Mouse (Mus musculus) lung, postnatal 4 days (tissue): Measurements from ENCODE around the gene Etv6.
A peak's percentile ranks its signal among the peaks of the same experiment; 100 is the strongest.

ENCODE experiments used
- DNase-seq, 2 experiments: peaks; one replicate each; pipeline ENCODE4 v3.0.0; 2021

Etv6 gene

DNA sequence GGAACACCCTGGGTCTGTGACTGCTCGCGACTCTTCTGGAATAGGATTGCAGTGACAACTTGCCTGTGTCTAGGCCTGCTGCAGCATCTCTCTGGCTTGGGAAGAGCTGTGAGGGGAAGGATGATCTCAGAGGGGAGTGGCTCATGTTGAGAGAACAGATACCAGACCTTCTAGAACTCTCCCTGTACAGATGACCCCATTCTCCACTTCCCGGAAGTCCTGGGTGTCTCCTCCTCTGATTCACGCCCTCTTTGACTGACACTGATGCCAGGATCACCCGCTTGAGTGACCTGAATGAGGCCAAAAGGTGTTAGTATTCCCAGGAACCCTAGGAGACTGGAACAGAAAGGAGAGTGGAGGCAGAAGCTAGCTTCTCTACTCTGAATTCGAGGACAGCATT lies 137.9 kb downstream of the Etv6 start:
- peak in 1 of 2 experiments; percentile 32 for DNase-seq

DNA sequence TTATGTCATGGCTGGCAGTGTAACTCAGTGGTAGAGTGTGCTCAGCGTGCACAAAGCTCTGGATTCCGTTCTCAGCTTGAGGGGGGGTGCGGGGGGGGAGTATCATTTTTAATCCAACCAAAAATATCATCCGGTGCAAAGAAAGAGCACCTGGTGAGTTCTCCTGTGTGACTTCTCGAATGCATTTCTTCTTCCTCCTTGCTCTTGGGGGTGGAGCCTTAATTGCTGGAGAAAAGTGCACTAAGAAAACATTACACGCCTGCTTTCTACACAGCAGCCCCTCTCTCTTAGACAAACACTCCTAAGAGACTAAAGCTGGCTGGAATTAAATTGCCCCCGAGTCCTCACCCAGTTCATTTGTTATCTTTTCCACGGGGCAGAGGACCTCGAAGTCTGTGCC lies 139.6 kb downstream of the Etv6 start:
- no peak for DNase-seq

DNA sequence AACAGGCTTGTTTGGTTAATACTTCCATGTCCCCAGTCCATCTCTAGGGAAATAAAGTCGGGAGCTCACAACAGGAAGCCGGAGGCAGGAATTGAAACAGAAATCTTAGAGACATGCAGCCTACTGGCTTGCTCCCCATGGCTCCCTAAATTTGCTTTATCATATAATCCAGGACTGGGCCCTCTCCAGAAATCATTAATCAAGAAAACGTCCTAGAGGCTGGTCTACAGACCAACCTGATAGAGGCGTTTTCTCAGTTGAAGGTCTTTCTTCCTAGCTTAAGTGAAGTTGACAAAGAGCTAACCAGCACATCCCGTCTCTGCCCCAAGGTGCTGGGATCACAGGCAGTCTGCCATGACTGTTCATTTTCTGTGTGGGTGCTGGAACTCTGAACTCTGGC lies 141.7 kb downstream of the Etv6 start:
- no peak for DNase-seq

DNA sequence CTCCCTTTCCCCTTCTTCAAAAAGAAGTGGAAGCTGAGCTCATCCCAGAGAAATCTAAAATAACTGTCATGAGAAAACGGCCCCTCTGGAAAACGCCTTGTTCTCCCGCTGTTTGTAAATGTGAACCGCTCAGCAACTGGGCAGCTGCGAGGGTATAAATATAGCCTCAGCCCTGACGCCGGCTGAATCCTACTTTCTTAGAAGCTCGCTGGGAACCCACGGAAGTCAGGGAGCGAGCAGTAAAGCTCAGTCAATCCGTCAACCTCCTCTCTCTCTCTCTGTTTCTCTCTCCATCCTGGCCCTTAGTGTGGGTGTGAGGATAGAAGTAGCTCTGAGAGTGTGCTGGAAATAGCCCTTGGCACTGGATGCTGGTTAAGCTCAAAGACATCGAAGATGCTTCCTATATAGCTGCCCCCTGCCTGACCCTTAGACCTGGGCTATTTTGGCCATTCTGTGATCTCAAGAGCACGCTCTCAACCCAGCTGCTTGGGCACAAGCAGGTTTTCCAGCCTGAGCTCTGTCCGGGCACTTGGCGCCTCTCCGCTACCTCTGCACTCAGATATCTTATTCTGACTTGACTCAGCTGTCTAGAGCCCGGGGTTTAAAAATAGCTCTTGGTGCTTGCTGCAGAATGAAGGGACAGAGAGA lies 146.9 kb downstream of the Etv6 start:
- DNase-seq, result peak in 1 of 2 experiments; percentile 50

DNA sequence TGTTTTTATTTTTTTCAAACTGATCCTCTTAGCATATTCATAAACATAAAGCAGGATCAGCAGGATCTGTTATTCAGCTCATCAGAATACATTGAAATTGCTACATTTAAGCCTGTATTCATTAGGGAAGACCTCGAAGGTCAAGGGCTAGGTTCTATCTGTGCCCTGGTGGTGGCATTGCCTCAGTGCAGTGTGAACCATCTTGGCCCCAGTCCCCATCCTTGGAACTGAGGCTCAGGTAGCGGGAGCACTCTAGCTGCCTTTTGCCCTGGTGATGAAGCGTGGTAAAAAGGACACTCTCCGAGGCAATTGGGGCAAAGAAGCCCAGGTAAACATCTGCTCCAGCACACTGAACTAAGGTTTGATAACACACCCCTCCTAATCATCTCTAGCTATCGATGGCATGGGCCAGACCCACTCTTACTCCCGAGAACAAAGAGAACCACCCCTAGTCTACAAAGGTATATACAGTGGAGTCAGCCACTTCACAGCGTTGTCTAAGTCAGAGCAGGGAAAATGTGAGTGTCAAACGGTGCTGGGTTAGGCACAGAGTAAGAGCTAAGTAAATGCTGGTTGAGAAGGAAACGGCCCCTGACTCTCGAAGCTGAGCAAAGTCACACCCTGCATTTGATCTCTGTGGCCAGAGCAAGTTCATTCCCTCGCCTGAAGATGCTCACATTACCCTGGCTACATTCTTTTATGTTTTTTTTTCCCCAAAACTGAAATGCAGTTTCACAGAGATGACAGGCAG lies 148.3 kb downstream of the Etv6 start:
- no peak for DNase-seq

DNA sequence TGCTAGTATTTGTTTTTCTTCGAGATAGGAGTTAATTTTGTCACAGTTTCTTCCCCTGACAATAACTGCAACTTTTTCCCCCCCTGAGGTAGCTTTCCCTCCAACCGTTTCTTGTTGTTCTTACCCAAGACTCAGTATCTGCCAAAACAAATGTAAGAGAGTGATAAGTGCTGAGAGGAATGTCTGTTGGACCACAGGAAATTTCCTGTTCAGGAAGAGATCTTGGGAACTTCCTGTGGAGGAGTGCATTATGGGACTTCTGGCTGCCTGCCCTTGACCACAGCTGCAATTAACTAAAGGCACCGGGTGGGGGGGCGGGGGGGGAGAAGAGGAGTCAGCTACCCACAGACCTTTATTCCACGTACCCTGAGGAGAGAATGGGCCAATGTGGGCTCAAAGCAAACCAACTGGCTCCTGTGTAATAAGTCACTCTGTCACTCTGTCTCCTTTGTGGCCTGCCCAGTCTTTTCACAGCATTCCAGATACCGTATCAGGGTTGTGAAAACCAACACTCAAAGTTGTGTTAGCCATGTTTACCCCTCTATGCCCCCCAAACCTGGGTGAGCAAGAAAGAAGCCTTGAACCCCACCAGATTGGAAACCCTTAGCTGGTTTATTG lies 150.9 kb downstream of the Etv6 start:
- DNase-seq, result peak; percentile 76 to 80

DNA sequence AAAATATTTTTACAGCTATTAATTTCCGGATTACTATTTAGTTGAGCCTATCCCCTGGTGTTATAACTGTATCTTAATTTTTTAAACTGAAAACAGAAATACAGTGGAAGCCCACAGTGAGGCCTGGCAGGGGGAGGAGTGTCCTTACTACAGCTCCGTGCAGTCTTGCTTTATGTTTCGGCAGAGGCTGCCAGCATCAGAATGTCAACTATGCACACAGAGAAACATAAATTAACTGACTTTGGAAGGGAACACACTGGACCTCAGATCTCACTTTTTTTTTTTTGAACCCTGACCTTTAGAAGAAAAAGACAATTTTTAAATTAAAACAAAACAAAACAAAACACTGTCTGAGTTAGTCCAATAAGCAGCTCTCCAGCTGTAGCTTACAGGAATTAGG lies 153.2 kb downstream of the Etv6 start:
- peak in 1 of 2 experiments; percentile 72 for DNase-seq

DNA sequence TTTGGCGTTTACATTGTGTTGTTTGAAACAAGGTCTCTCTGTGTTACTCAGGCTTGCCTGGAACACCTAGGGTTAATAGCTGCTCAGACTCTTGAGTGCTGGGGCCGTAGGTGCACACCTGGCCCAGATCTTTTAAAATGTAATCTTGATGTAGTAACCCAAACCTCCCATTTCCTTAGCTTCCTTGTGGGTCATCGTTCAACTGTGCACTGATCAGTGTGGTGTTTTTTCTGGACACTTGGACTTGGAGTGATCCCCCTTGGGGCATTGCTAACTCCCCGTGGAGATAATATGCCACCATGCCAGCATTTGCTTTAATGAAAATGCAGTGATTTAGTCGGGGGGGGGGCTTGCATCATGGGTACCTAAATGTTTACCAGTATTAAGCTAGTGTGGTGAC lies 153.7 kb downstream of the Etv6 start:
- DNase-seq, result no peak

DNA sequence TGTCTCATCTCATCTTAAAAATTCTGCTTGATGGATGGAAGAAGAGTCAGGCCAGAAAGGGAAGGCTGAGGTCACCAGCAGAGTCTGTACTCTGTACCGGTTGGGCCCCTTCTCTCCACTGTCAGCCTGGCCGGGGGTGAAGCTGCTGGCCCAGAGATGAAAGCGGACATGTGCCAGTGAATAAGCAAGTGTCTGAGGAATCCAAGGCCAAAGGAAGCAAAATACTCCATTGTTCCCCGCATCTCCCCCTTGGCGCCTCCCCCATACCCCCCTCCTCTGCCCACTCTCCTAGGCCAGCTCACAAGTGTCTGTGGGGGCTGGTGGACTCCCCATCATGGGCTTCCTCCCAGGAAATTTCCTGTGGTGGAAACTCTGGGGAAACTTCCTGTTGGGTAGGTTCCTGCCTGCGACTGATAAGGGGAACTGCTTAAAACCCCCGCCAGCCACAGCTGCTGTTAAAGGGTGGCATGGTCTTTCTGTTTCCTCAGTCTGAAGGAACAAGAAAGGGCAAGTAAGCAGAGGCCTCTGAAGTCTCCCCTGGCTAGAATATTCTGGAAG lies 154.2 kb downstream of the Etv6 start:
- peak; percentile 66 to 79 for DNase-seq

DNA sequence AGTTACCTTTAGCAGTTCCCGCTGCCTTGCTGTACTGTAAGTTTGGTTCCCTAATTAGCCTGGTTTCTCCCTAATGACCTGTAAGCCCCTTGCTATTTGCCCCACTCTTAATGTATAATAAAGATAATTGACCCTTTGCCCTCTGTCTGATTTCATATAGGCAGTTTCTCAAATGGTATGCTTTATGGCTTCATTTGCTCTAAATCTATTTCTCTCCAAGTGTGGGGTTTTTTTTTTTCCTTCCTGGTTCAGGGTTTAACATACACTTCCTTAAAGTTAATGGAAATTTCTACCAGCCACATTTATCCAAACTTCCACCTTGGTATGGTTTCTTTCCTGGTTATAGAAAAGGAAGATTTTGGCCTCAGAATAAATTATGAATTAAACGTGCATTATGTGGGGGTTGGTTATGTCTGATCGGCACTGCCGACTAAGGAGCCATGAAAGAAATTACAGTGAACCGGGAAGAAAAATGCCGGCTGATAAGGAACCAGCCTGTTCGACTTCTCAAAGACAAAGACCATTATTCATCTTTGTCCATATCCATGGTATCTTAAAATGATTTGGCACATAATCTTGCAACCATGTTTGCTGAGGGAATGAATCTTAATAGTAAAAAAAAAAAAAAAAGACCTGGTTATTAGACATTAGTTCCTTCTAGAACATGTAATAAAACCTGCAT lies 155.2 kb downstream of the Etv6 start:
- DNase-seq, result no peak

DNA sequence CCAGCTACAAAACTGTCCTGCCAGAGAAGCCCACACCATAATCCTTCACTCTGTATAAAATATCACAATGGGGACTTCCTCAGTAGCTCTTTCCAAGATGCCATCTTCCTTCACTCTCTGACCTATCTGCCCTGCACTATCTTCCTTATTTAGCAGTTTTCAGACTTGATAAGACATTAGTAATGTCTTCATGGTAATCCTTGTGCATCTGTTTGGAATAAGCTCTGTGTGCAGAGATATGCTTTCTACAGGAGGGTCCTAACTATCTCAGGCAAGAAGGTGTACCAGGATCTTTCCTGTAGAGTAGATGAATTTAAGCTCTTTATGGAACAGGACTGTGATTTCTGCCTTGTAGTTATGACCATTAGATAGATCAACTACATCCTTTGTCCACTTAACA lies 157.2 kb downstream of the Etv6 start:
- DNase-seq, result no peak

DNA sequence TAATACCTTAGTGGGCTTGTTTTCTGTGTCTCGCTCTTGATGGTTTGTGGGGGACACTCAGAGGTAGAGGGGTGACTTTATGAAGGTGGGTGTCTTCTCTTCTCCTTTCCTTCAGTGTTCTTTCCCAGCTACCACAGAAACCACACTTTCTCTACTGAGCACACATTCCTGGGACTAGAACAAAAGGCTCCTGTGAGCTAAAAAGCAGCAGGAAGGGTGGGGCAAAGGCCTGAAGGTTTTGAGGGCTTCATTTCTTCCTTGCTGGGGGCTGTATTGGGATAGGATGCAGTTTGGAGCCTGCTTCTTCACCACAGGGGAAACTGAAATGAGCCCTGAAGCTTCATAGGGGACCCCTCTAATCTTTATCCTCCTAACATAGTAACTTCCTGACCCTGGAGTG lies 164.4 kb downstream of the Etv6 start:
- no peak for DNase-seq

DNA sequence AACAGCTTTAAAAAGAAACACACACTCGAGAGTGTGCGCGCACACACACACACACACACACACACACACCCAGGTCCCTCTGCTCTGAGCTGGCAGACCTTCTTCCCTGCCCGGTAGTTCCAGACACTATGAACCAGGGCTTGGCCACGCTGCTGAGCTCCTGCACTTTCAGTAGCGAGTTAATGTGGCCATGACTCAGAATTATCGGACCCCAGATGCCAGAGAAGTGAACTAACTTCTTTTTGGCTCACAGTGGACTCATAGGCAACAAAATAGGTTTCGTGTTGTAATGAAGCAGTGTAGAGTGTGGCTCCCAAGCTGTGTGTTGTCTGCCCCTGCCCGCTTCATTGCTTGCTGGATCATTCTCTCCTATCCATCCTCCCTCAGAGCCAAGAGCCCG lies 165.1 kb downstream of the Etv6 start:
- no peak for DNase-seq

DNA sequence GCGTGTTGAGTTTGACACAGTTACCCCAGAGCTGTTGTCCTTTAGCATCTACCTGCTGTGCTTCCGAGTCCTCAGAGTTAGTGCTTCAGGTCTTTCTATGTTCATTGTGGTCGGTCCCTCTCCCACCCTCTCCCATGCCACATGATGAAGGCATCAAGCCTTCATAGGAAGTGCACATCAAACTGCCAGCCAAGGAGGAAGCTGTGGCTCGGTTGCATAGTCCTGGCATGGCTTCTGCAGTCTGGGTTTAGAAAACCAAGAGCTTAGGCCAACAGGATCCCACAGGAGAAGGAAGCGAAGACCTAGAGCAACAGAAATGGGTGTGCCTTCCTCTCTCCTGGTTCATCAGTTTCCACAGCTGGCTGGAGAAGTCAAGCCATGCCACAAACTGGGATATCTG lies 166.7 kb downstream of the Etv6 start:
- no peak for DNase-seq

DNA sequence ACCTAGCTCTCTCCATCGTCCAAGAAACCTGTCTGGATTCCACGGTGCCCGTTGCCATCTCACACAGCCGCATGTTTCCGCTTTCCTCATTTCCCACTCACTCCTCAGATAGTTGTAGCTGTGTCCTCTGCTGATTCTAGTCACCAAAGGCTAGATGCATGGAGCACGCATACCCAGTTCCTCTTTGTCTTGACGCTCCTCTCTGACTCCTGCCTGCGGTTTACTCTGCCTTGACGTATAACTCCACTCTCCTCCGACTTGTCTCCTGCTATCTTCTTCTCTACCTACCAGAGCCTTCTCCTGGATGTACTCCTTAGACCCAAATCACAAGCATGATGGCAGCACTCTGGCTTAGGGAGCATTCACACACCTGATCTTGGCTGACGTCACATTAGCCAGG lies 169.7 kb downstream of the Etv6 start:
- no peak for DNase-seq

DNA sequence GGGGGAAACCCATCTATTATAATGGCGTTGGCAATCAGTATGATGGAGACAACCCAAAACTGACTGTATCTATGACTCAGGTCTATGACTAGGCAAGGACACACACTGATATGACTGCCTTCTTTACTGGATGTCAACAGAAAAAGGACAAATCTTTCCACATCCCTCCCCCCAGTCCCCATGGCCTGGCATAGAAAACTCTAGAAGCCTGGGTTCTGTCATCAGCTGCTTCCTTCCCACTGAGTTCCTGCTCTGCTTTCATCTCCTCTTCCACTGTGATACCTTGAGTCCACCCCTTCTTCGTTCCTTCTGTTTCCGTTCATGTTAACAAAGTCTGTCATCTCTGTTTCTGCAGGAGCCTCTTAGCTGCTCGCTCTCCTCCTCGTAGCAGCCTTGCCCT lies 170.2 kb downstream of the Etv6 start:
- no peak for DNase-seq

DNA sequence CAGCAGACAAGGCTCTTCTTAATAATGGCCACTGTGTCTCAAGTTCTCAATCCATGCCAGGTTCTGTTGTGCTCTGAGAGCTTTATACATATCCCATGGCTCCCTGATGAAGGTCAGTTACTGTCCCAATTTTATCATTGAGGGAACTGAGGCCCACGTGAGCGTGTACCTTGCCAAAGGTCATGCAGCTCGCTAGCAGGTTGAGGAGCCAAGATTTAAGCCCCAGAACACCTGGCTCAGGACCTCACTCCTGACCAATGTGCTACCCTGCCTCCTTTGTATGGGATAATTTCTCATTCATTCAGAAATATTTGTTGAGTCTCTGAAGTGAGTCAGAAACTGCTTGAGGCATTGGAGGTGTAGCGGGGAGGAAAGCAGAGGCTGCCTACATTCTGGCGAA lies 170.8 kb downstream of the Etv6 start:
- DNase-seq, result no peak

DNA sequence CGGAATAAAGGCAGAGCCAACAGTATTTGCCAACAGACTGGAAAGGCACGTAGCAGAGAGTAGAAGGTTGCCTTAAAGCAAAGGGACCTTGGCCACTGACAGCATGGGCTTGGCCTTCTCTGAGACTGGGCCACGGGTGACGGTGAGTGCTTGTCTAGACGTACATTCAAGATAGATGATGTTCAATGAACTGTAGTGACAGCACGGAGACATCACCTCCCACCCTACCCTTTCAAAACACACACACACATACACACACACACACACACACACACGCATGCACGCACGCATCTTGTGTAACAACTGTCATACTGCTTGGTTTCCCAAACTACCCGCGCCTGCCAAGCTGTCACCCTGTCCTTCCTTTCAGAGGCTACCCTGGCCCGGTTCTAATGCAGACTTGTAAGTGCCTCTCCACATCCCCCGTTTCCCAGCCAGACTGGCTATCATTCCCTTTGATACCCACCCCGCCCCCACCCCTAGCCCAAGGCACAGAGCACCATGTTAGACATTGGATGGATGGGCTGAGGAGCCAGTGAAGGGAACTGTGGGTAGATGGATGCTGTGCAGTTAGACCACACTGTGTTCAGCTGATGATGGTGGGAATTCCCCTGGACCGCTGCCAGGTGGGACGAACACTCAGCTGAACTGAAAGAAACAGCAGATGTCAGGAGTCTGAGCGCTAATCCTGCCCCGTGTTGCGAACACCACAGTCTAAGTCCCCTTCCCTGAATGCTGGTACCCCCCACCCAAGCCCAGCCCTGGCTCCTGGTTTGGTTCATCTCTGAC lies 172.1 kb downstream of the Etv6 start:
- peak; percentile 71 to 84 for DNase-seq

DNA sequence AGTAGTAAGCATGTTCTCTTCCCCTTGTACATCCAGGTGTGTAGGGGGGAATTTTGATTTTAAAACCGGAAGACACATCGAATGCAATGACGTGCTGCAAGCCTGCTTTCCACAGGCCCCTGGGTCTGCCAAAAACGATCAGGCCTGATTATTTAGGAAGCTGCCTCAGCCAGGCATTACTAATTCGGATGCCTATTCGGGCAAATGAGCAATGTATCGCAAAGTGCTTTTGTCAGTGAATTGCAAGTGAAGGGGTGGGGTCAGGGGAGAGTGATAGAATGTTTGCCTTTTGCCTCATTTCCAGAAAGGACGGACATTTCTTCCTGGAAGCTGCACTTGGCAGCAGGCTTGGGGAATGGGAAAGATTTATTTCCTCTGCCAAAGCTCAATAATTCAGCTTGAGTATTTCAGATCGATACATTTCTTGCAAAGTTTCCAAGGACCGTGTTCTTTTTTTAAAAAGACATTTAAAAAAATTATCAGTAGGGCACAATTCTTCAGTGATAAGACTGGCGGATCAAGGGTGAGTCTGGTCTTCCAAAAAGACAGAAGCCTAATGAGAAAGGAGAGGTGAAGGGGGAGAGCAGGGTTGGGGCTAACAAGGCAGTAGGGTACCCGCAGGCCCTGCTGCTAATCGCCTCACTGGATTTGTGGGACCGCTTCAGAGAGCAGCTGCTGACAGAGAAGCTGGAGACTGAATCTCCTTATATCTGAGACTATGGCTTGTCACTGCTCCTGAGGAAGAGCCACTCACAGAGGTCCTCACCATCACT lies 172.9 kb downstream of the Etv6 start:
- DNase-seq, result peak; percentile 16 to 45

DNA sequence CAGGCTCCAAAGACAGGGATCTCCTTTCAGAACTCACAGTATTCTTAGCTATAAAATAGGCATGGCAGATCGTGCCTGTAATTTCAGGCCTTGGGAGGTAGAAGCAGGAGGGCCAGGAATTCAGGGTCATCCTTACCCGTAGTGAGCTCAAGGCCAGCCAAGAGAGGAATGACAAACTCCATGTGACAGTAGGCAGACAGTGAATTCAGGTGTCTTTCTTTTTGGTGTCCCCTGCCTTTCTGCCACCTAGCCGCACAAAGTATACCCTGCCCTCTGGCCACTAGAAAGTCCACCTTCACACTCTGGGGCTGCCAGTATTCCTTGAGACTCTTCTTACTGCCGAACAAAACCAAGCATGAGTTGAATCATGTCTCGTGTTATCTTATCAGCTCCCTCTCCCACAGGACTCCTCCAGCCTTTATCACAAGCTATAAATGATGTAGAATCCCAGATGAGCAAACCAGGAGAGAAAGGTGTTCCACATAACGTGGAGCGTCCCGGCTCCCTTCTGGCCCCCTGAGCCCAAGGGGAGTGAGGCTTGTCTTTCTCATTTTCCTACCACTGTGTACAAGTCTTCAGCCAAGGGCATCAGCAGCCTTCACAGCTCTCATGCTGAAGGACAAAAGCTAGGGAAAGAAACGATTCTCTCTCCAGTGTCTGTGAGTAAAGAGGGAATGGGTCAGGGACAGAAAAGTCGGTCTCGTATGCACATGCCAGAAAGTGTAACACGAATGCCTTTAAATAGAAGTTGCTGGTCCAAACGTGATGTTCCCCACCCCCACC lies 175.4 kb downstream of the Etv6 start:
- no peak for DNase-seq

DNA sequence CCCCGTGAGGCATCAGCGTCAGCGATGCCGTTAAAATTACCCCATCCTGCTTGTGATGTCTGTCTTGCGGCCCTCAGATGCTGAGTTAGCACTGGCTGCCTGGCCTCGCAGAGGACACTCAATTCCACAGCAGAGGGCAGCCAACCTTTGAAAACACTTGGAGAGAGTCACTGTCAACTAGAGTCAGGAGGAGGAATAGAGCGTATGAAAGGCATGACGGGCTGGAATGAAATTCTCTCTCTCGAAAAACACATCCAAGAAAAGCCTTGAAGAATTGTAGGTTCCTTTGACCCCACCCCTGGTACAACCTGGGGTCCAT lies 175.9 kb downstream of the Etv6 start:
- peak in 1 of 2 experiments; percentile 15 for DNase-seq
